Mouse (Mus musculus): ENCODE measurements around the gene Fam198a. TPM values are rescaled to one million over a fixed set of nuclear protein-coding genes. Genes with fewer than 3 reads are reported as not detected.

Gene Fam198a
- polyA plus RNA-seq (2014; fragmentation: Nextera tagmentation; extraction: Ambion mirVana) = 0.89 and 1.3 TPM in 2 replicates

DNA sequence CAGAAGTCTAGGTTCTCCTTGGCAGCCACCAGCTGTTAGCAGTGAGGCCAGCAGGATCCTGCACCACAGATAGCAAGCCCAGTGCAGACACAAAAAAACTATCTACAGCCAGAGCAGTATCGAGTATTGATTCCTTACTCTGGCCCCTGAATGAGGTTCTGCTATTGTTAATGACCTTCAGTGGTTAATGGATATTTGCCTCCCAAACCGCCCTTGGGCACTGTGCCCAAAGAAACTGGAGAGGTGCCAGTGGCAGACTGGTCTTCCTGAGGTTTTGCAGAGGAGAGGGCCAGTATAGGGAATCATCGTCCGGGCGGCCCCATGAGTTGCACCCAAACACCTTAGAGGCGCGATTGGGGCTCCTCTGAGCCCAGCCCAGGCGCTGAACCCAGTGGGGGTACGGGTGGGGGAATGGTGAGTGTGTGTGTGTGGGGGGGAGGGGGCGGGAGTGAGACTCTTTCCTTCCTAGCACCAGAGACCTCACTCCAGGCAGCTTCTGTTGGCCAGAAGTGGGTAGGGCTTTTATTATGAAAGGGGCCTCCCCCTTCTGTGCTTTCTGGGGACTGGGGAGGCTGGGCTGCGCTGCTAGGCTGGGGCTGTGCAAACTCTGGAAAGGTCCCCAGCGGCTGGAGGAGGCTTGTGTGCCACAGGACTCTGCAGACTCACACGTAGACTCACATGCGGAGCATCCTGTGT lies at the start of gene Fam198a:
Gene Fam198a (plus strand): TSS at position 571 of the 696 bp plus-strand sequence.
- ATAC-seq = peak; percentile 94
- peaks cover 8% of the 10 kb centered on the region; the same call in 1 of the 2 replicates for H3K4me1 ChIP-seq (ENCODE audit: control insufficient read depth, insufficient read depth, low read length)
- 3% methylated on average over 14 of the region's 14 CpGs for WGBS
- no peaks in the 10 kb centered on the region for H3K27me3 ChIP-seq (replicated peaks; ENCODE audit: control insufficient read depth, insufficient read depth, low read length)
- H3K27ac ChIP-seq (ENCODE audit: low read depth, low read length) = peak within 1 kb of the TSS; percentile 70
- H3K36me3 ChIP-seq (ENCODE audit: control insufficient read depth, insufficient read depth, low read length) = no peaks in the 10 kb centered on the region
- H3K4me3 ChIP-seq (ENCODE audit: low read depth, low read length) = peak within 1 kb of the TSS; percentile 16
- peak within 1 kb of the TSS; percentile 47 for H3K4me2 ChIP-seq (ENCODE audit: low read length)
- DNase-seq (ENCODE audit: low spot score) = peak; percentile 84
- peak within 1 kb of the TSS; percentile 47 for H3K9ac ChIP-seq (ENCODE audit: low read length)
- H3K9me3 ChIP-seq (replicated peaks; ENCODE audit: control insufficient read depth, low read length) = no peaks in the 10 kb centered on the region

DNA sequence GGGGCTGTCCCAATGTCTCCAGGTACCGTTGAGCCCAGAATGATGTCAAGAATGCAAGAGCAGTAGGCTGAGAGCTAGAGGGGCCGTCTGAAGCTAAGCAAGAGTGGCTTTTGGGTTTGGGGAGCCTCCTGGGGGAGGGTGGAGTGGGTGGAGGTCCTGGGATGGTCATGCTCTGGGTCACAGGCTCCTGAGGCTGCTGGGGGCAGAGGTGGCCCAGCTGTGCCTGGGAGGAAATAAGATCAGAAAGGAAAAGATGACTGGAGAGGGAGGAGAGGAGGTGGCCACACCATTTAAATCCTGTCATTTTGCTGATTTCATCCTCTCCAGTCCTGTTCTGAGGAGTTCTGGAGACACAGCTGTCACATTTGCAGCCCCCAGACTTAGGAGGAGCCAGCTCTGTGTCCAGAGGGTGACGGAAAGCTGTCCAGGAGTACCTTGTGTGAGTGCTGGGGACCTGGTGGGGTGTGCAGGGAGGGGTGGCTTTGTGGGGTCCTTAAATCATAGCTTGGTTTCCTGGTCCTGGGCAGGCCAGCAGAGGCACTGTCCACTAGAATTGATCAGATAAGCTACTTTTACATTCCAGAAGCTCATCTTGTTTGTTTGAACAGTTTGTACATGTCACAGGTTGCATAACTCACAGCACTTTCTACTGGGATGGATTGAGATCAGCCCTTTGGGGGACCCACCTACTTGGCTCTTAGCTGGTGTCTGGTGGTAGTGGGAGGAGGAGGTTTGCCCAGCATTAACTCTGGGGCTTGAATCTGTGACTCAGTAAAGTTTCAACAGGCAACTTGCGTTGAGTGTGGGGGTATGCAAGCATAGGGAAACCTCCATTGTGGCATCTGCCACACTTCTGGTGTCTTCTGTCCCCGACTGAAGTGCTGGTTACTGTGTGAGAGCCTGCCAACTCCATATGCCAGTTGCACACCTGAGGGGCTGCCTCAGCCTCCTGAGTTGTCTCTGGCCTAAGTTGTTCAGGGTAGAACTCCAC lies 48.8 kb upstream of the Fam198a start:
- H3K4me2 ChIP-seq (ENCODE audit: low read length) = no peak overlapping the region
- no peak overlapping the region for H3K27ac ChIP-seq (ENCODE audit: low read depth, low read length)
- H3K9me3 ChIP-seq (replicated peaks; ENCODE audit: control insufficient read depth, low read length) = no peaks in the 10 kb centered on the region
- ATAC-seq = no peak
- H3K4me1 ChIP-seq (ENCODE audit: control insufficient read depth, insufficient read depth, low read length) = no peaks in the 10 kb centered on the region
- no peaks in the 10 kb centered on the region for H3K36me3 ChIP-seq (ENCODE audit: control insufficient read depth, insufficient read depth, low read length)
- no peak for DNase-seq (ENCODE audit: low spot score)
- no peak overlapping the region for H3K9ac ChIP-seq (ENCODE audit: low read length)
- WGBS = 80% methylated on average over 5 of the region's 5 CpGs
- H3K27me3 ChIP-seq (replicated peaks; ENCODE audit: control insufficient read depth, insufficient read depth, low read length) = no peaks in the 10 kb centered on the region
- no peak overlapping the region for H3K4me3 ChIP-seq (ENCODE audit: low read depth, low read length)

- WGBS = 82% methylated on average over 8 of the region's 8 CpGs
- no peak for DNase-seq (ENCODE audit: low spot score)
- no peak overlapping the region for H3K4me2 ChIP-seq (ENCODE audit: low read length)
Measured at GRCm38 (mm10) chr9:121903476-121904305, 47.1 kb upstream of the Fam198a start.

DNA sequence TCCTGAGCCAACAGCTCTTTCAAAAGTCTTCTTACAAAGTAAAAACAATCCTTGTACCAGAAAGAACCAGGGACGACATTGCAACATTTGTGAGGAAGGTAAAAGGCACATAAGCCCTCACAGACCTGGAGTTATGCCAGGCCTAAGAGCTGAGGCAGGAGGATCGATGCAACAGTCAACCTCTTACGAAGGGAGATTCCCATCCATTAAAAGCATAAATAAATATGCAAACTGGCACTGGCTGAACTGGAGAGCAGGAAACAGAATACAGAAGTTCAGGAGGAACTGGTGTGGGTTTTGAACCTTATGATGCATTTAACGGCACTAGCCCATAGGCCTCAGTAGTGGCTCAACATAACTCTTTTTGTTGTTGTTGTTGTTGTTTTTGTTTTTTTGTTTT lies 46.5 kb upstream of the Fam198a start:
- Histone ChIP-seq H3K4me1 (ENCODE audit: control insufficient read depth, insufficient read depth, low read length) (no peaks in the 10 kb centered on the region), H3K9me3 (replicated peaks; ENCODE audit: control insufficient read depth, low read length) (no peaks in the 10 kb centered on the region), H3K9ac (ENCODE audit: low read length) (no peak overlapping the region), H3K27me3 (replicated peaks; ENCODE audit: control insufficient read depth, insufficient read depth, low read length) (no peaks in the 10 kb centered on the region), H3K4me2 (ENCODE audit: low read length) (no peak overlapping the region), H3K27ac (ENCODE audit: low read depth, low read length) (no peak overlapping the region), H3K36me3 (ENCODE audit: control insufficient read depth, insufficient read depth, low read length) (no peaks in the 10 kb centered on the region), H3K4me3 (ENCODE audit: low read depth, low read length) (no peak overlapping the region)
- no peak for DNase-seq (ENCODE audit: low spot score)
- WGBS = 88% methylated on average over 4 of the region's 4 CpGs
- ATAC-seq = no peak

More at GRCm38 (mm10) chr9:121903476-121904305, 47.1 kb upstream of the Fam198a start:
- H3K27me3 ChIP-seq (replicated peaks; ENCODE audit: control insufficient read depth, insufficient read depth, low read length) = no peaks in the 10 kb centered on the region
- H3K9ac ChIP-seq (ENCODE audit: low read length) = no peak overlapping the region
- no peak for ATAC-seq
- no peak overlapping the region for H3K4me3 ChIP-seq (ENCODE audit: low read depth, low read length)
- no peaks in the 10 kb centered on the region for H3K9me3 ChIP-seq (replicated peaks; ENCODE audit: control insufficient read depth, low read length)
- no peaks in the 10 kb centered on the region for H3K4me1 ChIP-seq (ENCODE audit: control insufficient read depth, insufficient read depth, low read length)
- H3K36me3 ChIP-seq (ENCODE audit: control insufficient read depth, insufficient read depth, low read length) = no peaks in the 10 kb centered on the region
- no peak overlapping the region for H3K27ac ChIP-seq (ENCODE audit: low read depth, low read length)

- WGBS = 93% methylated on average over 7 of the region's 7 CpGs
- H3K9me3 ChIP-seq (replicated peaks; ENCODE audit: control insufficient read depth, low read length) = no peaks in the 10 kb centered on the region
- H3K4me1 ChIP-seq (ENCODE audit: control insufficient read depth, insufficient read depth, low read length) = no peaks in the 10 kb centered on the region
- H3K4me3 ChIP-seq (ENCODE audit: low read depth, low read length) = no peak overlapping the region
- H3K9ac ChIP-seq (ENCODE audit: low read length) = no peak overlapping the region
- no peak overlapping the region for H3K27ac ChIP-seq (ENCODE audit: low read depth, low read length)
- DNase-seq (ENCODE audit: low spot score) = no peak
- H3K27me3 ChIP-seq (replicated peaks; ENCODE audit: control insufficient read depth, insufficient read depth, low read length) = no peaks in the 10 kb centered on the region
- no peaks in the 10 kb centered on the region for H3K36me3 ChIP-seq (ENCODE audit: control insufficient read depth, insufficient read depth, low read length)
- no peak for ATAC-seq
- H3K4me2 ChIP-seq (ENCODE audit: low read length) = no peak overlapping the region
Measured at GRCm38 (mm10) chr9:121904946-121905345, 45.8 kb upstream of the Fam198a start.

- no peak for DNase-seq (ENCODE audit: low spot score)
- Histone ChIP-seq H3K4me3 (ENCODE audit: low read depth, low read length) (no peak overlapping the region), H3K9me3 (replicated peaks; ENCODE audit: control insufficient read depth, low read length) (no peaks in the 10 kb centered on the region), H3K4me1 (ENCODE audit: control insufficient read depth, insufficient read depth, low read length) (no peaks in the 10 kb centered on the region), H3K27ac (ENCODE audit: low read depth, low read length) (no peak overlapping the region), H3K9ac (ENCODE audit: low read length) (no peak overlapping the region), H3K27me3 (replicated peaks; ENCODE audit: control insufficient read depth, insufficient read depth, low read length) (no peaks in the 10 kb centered on the region), H3K4me2 (ENCODE audit: low read length) (no peak overlapping the region), H3K36me3 (ENCODE audit: control insufficient read depth, insufficient read depth, low read length) (no peaks in the 10 kb centered on the region)
- ATAC-seq = no peak
- 82% methylated on average over 4 of the region's 4 CpGs for WGBS
Measured at GRCm38 (mm10) chr9:121905556-121906185, 45.1 kb upstream of the Fam198a start.

DNA sequence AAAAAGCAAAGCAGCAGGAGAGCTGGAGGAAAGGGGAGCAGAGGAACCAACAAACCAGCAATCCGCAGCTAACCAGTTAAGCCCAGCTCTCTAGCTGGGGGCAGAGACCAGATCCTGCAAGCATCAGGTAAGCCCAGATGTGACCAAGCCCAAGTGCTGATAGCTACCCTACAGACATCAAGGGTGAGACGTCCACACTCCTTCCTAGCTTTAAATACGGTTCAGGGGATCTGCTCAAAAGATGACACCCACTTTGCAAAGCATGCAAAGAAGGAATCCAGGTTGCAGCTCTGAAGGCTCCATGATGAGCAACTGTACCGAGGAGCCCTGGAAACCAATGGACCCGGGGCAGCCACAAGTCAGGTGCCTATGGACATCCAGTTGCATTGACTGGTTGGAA lies 44.3 kb upstream of the Fam198a start:
- Histone ChIP-seq H3K36me3 (ENCODE audit: control insufficient read depth, insufficient read depth, low read length) (no peaks in the 10 kb centered on the region), H3K4me2 (ENCODE audit: low read length) (no peak overlapping the region), H3K27ac (ENCODE audit: low read depth, low read length) (no peak overlapping the region), H3K27me3 (replicated peaks; ENCODE audit: control insufficient read depth, insufficient read depth, low read length) (no peaks in the 10 kb centered on the region), H3K9ac (ENCODE audit: low read length) (no peak overlapping the region), H3K4me3 (ENCODE audit: low read depth, low read length) (no peak overlapping the region), H3K9me3 (replicated peaks; ENCODE audit: control insufficient read depth, low read length) (no peaks in the 10 kb centered on the region), H3K4me1 (ENCODE audit: control insufficient read depth, insufficient read depth, low read length) (no peaks in the 10 kb centered on the region)
- 89% methylated on average over 5 of the region's 5 CpGs for WGBS
- DNase-seq (ENCODE audit: low spot score) (no peak), ATAC-seq (no peak)

DNA sequence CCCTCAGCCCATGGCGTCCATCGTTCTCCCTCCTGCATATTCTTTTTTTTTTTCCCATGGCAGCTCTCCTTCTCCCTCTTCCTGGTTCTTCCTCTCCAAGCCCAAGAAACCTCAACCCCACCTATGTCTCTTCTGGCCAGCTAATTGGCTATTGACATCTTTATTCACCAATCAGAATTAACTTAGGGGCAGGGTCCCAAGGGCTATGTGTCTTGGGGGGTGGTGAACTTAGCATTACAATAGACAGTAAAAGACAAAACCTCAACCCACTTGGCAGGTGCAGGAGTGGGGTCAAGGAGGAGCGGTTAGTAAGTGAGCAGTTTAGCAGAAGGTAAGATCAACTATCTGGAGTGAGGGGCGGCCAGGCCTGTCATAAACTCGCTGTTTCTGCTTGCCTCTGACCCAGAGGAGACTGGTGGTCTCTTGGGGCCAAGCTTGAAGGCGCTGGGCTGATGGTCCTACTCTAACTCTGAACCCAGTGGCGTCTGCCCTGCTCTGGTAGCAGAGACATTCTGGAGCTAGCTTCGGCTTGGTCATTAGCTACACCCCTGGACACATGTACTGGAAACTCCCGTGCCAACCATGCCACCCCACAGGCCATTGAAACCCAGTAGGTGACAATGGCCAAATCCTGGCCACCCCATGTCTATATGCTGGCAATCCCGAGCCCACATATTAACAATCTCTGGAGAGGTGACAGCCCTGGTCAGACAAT lies 43.3 kb upstream of the Fam198a start:
- ATAC-seq = no peak
- Histone ChIP-seq H3K27ac (ENCODE audit: low read depth, low read length) (no peak overlapping the region), H3K9me3 (replicated peaks; ENCODE audit: control insufficient read depth, low read length) (no peaks in the 10 kb centered on the region), H3K4me1 (ENCODE audit: control insufficient read depth, insufficient read depth, low read length) (no peaks in the 10 kb centered on the region), H3K4me3 (ENCODE audit: low read depth, low read length) (no peak overlapping the region), H3K27me3 (replicated peaks; ENCODE audit: control insufficient read depth, insufficient read depth, low read length) (no peaks in the 10 kb centered on the region), H3K4me2 (ENCODE audit: low read length) (no peak overlapping the region), H3K9ac (ENCODE audit: low read length) (no peak overlapping the region), H3K36me3 (ENCODE audit: control insufficient read depth, insufficient read depth, low read length) (no peaks in the 10 kb centered on the region)
- 75% methylated on average over 10 of the region's 10 CpGs for WGBS
- DNase-seq (ENCODE audit: low spot score) = no peak
